Mouse (Mus musculus): Measurements from ENCODE around the gene Ylpm1.

- TF ChIP-seq CTCF (IDR thresholded peaks at IDR 0.05; ENCODE audit: insufficient read depth, low read length) (no peak), POLR2A (IDR thresholded peaks at IDR 0.05; ENCODE audit: borderline replicate concordance, extremely low read depth, low read depth, low read length) (no peak)
Observed at GRCm38 (mm10) chr12:84962606-84963005, 33.5 kb upstream of the Ylpm1 start.
